Mouse (Mus musculus): ENCODE results near the gene Celsr1.

DNA sequence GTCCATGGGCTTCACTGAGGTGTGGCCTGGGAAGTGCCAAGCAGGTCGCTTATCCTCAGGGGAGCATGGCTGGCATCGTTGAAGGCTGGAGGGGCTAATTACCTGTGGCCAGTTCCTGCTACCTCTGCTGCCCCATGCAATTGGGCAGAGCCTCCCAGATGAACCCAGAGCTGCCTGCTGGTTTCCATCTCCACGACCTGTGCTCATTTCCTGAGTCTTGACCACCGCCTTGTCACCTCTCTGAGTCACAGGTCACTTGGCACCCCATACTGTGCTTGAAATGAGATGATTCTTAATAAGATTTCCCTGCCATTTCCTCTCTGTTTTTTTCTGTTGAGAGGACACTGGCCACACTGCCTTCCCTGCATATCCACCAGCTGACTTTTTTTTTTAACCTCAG is 46.3 kb upstream of the Celsr1 start:
- no peak for TF ChIP-seq GATA1 (IDR thresholded peaks at IDR 0.05; ENCODE audit: borderline replicate concordance, low read length)
- no peak for TF ChIP-seq FLI1 (IDR thresholded peaks at IDR 0.05; ENCODE audit: low read length)
